Mouse (Mus musculus) liver, embryonic 14.5 days (tissue): ENCODE results near the gene Ccnc.

Experiments
- CTCF ChIP-seq: IDR thresholded peaks from 2 replicates; pipeline ENCODE4 v1.5.1; 2016; ENCODE audit warnings: antibody characterized with exemption, low read depth, control low read depth
- EP300 ChIP-seq: IDR thresholded peaks from 2 replicates; pipeline ENCODE4 v1.6.1; 2016; ENCODE audit warnings: antibody characterized with exemption, low read depth

GRCm38 (mm10) chr4:21763827-21764226 is 36.3 kb downstream of the Ccnc start:
- TF ChIP-seq CTCF (no peak), EP300 (no peak)
